In genomic region chr13:11268673-11269340, GRCm38 (mm10) we compare ENCODE assay signal across 9 mouse cellular contexts.
A peak's percentile ranks its signal among the peaks of the same experiment; 100 is the strongest.
DNase-seq lines count a peak whose midpoint lies in the region; ATAC-seq and TF ChIP-seq lines count a peak whose summit lies in the region.
"Had no signal": no experiment of that assay in that cellular context is flagged by ENCODE, and none has a peak within 500 bp of the region (broad histone marks: within the 10 kb centered on the region; RNA-seq: fewer than 3 reads in every experiment).

No protein-coding gene starts in this region.

- ATAC-seq in lung, embryonic 14.5 days (ENCODE audit: insufficient read depth), result no peak
- ATAC-seq in limb, embryonic 15.5 days (ENCODE audit: insufficient number of reproducible peaks, low FRiP score, low TSS enrichment, low read depth), result peak; percentile 48; the same call in 1 of the 2 replicates

- H3K4me1 ChIP-seq in lung, embryonic 14.5 days (ENCODE audit: insufficient read depth), result no peaks in the 10 kb centered on the region
- H3K4me1 ChIP-seq in lung, adult 2 months (ENCODE audit: control insufficient read depth, insufficient read depth, low read length), result no peaks in the 10 kb centered on the region
- H3K4me1 ChIP-seq in limb, embryonic 15.5 days, result no peaks in the 10 kb centered on the region; the same call in 1 of the 2 replicates
- H3K4me1 ChIP-seq: heart, embryonic 13.5 days had no signal

- no peak overlapping the region for H3K4me2 ChIP-seq in lung, embryonic 14.5 days
- H3K4me2 ChIP-seq in limb, embryonic 15.5 days, result no peak overlapping the region
- H3K4me2 ChIP-seq: heart, embryonic 13.5 days had no signal

- H3K36me3 ChIP-seq in lung, embryonic 14.5 days (ENCODE audit: insufficient read depth), result no peaks in the 10 kb centered on the region
- H3K36me3 ChIP-seq in limb, embryonic 15.5 days, result no peaks in the 10 kb centered on the region
- H3K36me3 ChIP-seq: heart, embryonic 13.5 days had no signal

- H3K27ac ChIP-seq in lung, embryonic 14.5 days (ENCODE audit: low read depth), result no peak overlapping the region
- no peak overlapping the region for H3K27ac ChIP-seq in limb, embryonic 15.5 days
- H3K27ac ChIP-seq: heart, embryonic 13.5 days had no signal

- no peak overlapping the region for H3K9ac ChIP-seq in lung, embryonic 14.5 days
- H3K9ac ChIP-seq in limb, embryonic 15.5 days, result no peak overlapping the region
- H3K9ac ChIP-seq: heart, embryonic 13.5 days had no signal

- H3K4me3 ChIP-seq in lung, embryonic 14.5 days (ENCODE audit: low read depth, low read length), result no peak overlapping the region
- no peak overlapping the region for H3K4me3 ChIP-seq in lung, adult 2 months (replicated peaks; ENCODE audit: extremely low read depth, low read depth, low read length)
- no peak overlapping the region for H3K4me3 ChIP-seq in limb, embryonic 15.5 days
- H3K4me3 ChIP-seq: heart, embryonic 13.5 days had no signal

- H3K27me3 ChIP-seq in lung, embryonic 14.5 days (ENCODE audit: insufficient read depth, low read length), result no peaks in the 10 kb centered on the region
- H3K27me3 ChIP-seq in limb, embryonic 15.5 days, result no peaks in the 10 kb centered on the region
- H3K27me3 ChIP-seq: heart, embryonic 13.5 days had no signal

- WGBS in lung, embryonic 14.5 days, result 54% methylated on average over 5 of the region's 5 CpGs
- WGBS in lung, adult 2 months, result 50% methylated on average over 5 of the region's 5 CpGs
- WGBS in limb, embryonic 15.5 days, result 40% methylated on average over 5 of the region's 5 CpGs

- no peaks in the 10 kb centered on the region for H3K9me3 ChIP-seq in lung, embryonic 14.5 days (ENCODE audit: low read depth, low read length)
- no peaks in the 10 kb centered on the region for H3K9me3 ChIP-seq in limb, embryonic 15.5 days
- H3K9me3 ChIP-seq: heart, embryonic 13.5 days had no signal

- no peak for TF ChIP-seq CTCF in lung, embryonic 14.5 days (IDR thresholded peaks at IDR 0.05; ENCODE audit: low read depth)
- no peak for TF ChIP-seq CTCF in lung, adult 2 months (IDR thresholded peaks at IDR 0.05; ENCODE audit: insufficient read depth, low read length)

- TF ChIP-seq POLR2A in lung, adult 2 months (IDR thresholded peaks at IDR 0.05; ENCODE audit: borderline replicate concordance, extremely low read depth, low read depth, low read length), result no peak

- DNase-seq in lung, embryonic 14.5 days, result peak; percentile 1
- DNase-seq in lung, adult 2 months, result no peak
- peak; percentile 45 for DNase-seq in cerebellum, adult 9-11 months
- DNase-seq in heart, adult 8-10 months (ENCODE audit: low spot score), result peak; percentile 12
- DNase-seq in embryo, embryonic 11 days, result no peak
- DNase-seq in retina, postnatal 1 day, result no peak
- DNase-seq in thymus, postnatal 25 days, result no peak

Comparison
In these comparisons a context has a peak if more than half of its experiments do, and no peak if none do; other contexts are left out.
1. DNase-seq: peak in lung, embryonic 14.5 days (single experiment), cerebellum, adult 9-11 months (single experiment) and heart, adult 8-10 months (single experiment); none in lung, adult 2 months (single experiment), embryo, embryonic 11 days (single experiment), retina, postnatal 1 day (single experiment) and thymus, postnatal 25 days (single experiment).